Mouse (Mus musculus): Measurements from ENCODE around the gene Klra6.
"Not testable (repeated sequence)": the region's sequence is repeated elsewhere in the genome, so short reads cannot be mapped to it uniquely, and the experiment has no call there.

- TF ChIP-seq MAX (IDR thresholded peaks at IDR 0.05); CTCF (IDR thresholded peaks at IDR 0.05; ENCODE audit: control insufficient read depth, insufficient read depth, insufficient read length); CEBPB (IDR thresholded peaks at IDR 0.05; ENCODE audit: low read depth): not testable (repeated sequence)
These were observed 40.4 kb upstream of the Klra6 start, which contains the start of gene Klra4 for GRCm38 (mm10) chr6:130067171-130067570.
